Mouse (Mus musculus) ES-Bruce4 (cell line): ENCODE measurements around the gene Col18a1.

Source experiments
- CTCF ChIP-seq: IDR thresholded peaks from one replicate; pipeline ENCODE4 v1.8.1; 2011; ENCODE audit warnings: low read depth, low read length
- POLR2A ChIP-seq: IDR thresholded peaks from one replicate; pipeline ENCODE4 v1.8.1; 2011; ENCODE audit warnings: low read length; ENCODE audit not compliant: insufficient read depth

DNA sequence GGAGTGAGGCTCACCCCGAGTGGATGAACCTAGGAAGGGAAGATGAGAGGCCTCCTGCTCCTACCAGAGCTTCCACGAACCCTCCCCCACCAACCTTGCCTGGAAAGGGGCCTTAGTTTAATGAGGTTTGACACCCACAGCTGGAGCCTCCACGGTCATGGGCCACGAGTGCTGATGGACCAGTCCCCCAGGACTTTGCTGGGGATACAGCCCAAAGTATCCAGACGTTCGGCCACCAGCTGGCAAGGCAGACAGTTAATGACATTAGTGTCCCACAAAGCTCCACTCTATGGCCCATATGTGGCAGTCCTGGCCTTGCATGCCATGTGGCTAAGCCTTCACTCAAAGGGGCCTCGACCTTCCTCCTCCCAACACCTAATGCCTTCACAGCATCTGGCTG, 55.5 kb downstream of the Col18a1 start:
- TF ChIP-seq CTCF (no peak), POLR2A (no peak)
